Mouse (Mus musculus) bone marrow, adult 2 months (tissue): Measurements from ENCODE around the gene Lpgat1.

Source experiments
- CTCF ChIP-seq: fragments of 200-500 bp; IDR thresholded peaks from 2 replicates; pipeline ENCODE4 v1.5.1; 2011; ENCODE audit warnings: low read length, control low read depth; ENCODE audit not compliant: control insufficient read depth, insufficient read depth
- POLR2A ChIP-seq: fragments of 200-500 bp; IDR thresholded peaks from 2 replicates; pipeline ENCODE4 v1.6.1; 2011; ENCODE audit warnings: low read depth, mild to moderate bottlenecking, control low read depth, low read length, borderline replicate concordance; ENCODE audit not compliant: control insufficient read depth

DNA sequence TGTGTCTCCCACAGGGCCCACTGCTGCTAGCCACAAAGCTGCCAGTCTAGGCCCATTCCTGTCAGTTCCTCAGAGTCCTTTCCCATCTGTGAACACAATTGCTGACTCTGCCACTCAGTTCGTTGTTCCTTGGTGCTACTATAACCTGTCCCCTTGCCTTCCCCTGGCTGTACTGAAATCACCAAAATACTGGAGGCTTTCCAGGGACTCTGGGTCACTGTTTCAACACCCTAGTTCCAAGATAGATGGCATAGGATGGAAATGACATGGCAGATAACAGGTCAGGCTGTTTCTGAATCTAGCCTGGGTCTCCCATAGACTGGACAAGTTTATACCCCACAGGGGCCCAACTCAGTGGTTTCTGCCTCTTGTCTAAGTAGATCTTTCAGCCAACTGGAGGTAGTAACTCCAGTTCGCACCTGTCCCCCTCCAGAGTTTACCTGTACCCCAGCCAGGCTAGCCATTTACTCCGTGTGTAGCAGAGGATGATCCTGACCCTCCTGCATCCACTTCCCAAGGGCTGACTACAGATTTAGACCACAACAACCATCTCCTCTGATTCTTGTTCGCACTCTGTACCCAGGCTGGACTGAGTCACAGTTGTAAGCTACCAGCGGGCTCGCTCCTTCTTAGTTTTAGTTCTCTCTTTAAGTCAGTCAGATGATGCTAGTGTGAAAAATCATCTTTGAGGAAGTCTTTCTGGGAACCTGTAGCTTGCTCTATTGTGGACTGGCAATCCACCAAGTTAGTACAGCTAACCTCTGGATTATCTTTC, 23.1 kb downstream of the Lpgat1 start:
- no peak for TF ChIP-seq POLR2A
- no peak for TF ChIP-seq CTCF
